Mouse (Mus musculus) left cerebral cortex, adult 8-10 months (tissue): Measurements from ENCODE around the gene Gm10577. TPM values are rescaled to one million over a fixed set of nuclear protein-coding genes. Genes with fewer than 3 reads are reported as not detected.

ENCODE experiments used
- DNase-seq, 2 experiments: peaks; one replicate each; pipeline ENCODE4 v3.0.0; 2022; ENCODE audit warnings: low spot score in 2 of 2
- total RNA-seq, 4 experiments: library from RNA; stranded (reverse); gene quantifications; 2 replicates each; pipeline ENCODE4 v1.2.4; 2022

Gene Gm10577
- total RNA-seq, result not detected

GRCm38 (mm10) chr4:101020596-101020995 is at the start of gene Gm10577:
TSS of gene Gm10577 (minus strand) at chr4:101020696.
- no peak for DNase-seq

GRCm38 (mm10) chr4:101069154-101069971 is 48.9 kb upstream of the Gm10577 start:
- peak in 1 of 2 experiments; percentile 18 for DNase-seq

GRCm38 (mm10) chr4:101068786-101069153 is 48.3 kb upstream of the Gm10577 start, which contains the start of gene Raver2:
TSS of gene Raver2 (plus strand) at chr4:101068983.
- DNase-seq, result peak; percentile 23 to 25

- no peak for DNase-seq
These were observed 45.9 kb upstream of the Gm10577 start for GRCm38 (mm10) chr4:101066401-101066800.

- no peak for DNase-seq
These were observed 41.6 kb upstream of the Gm10577 start for GRCm38 (mm10) chr4:101062146-101062545.

- no peak for DNase-seq
These were observed 26.1 kb upstream of the Gm10577 start for GRCm38 (mm10) chr4:101046576-101046975.

GRCm38 (mm10) chr4:101044149-101044548 is 23.7 kb upstream of the Gm10577 start:
- no peak for DNase-seq

GRCm38 (mm10) chr4:101043691-101044090 is 23.2 kb upstream of the Gm10577 start:
- DNase-seq, result no peak

- peak in 1 of 2 experiments; percentile 68 for DNase-seq
These were observed 16.7 kb upstream of the Gm10577 start for GRCm38 (mm10) chr4:101037156-101037555.

- DNase-seq, result no peak
These were observed 14.6 kb upstream of the Gm10577 start for GRCm38 (mm10) chr4:101035131-101035530.

- DNase-seq, result no peak
These were observed 12.6 kb upstream of the Gm10577 start for GRCm38 (mm10) chr4:101033047-101033446.

GRCm38 (mm10) chr4:101027852-101028411 is 7.4 kb upstream of the Gm10577 start:
- DNase-seq, result no peak

GRCm38 (mm10) chr4:101026995-101027394 is 6.5 kb upstream of the Gm10577 start:
- DNase-seq, result peak in 1 of 2 experiments; percentile 20

- peak in 1 of 2 experiments; percentile 48 for DNase-seq
These were observed 6.1 kb upstream of the Gm10577 start for GRCm38 (mm10) chr4:101026566-101026965.

GRCm38 (mm10) chr4:101017806-101018205 is 2.7 kb downstream of the Gm10577 start:
- DNase-seq, result no peak

- DNase-seq, result no peak
These were observed 11.4 kb downstream of the Gm10577 start for GRCm38 (mm10) chr4:101009092-101009491.

GRCm38 (mm10) chr4:101008362-101008769 is 12.1 kb downstream of the Gm10577 start:
- DNase-seq, result no peak

GRCm38 (mm10) chr4:101002961-101003360 is 17.5 kb downstream of the Gm10577 start:
- no peak for DNase-seq

- DNase-seq, result no peak
These were observed 19.4 kb downstream of the Gm10577 start for GRCm38 (mm10) chr4:101001073-101001472.

GRCm38 (mm10) chr4:101000622-101001021 is 19.9 kb downstream of the Gm10577 start:
- DNase-seq, result no peak

- DNase-seq, result no peak
These were observed 21.6 kb downstream of the Gm10577 start for GRCm38 (mm10) chr4:100998906-100999305.

GRCm38 (mm10) chr4:100998145-100998544 is 22.4 kb downstream of the Gm10577 start:
- DNase-seq, result no peak
